Mouse (Mus musculus) olfactory bulb, adult 2 months (tissue): ENCODE measurements at regions not wholly inside any gene's neighbourhood (a gene's known extent, or its start where the extent isn't known, plus 50 kb on each side); places are given as distances from the start of the nearest gene placed in this dataset.

Source experiments
- CTCF ChIP-seq: fragments of 200-500 bp; IDR thresholded peaks from 2 replicates; pipeline ENCODE4 v1.5.1; 2012; ENCODE audit warnings: low read depth, mild to moderate bottlenecking, low read length, moderate library complexity; ENCODE audit not compliant: insufficient read depth
- POLR2A ChIP-seq: fragments of 200-500 bp; IDR thresholded peaks from 2 replicates; pipeline ENCODE4 v1.6.1; 2012; ENCODE audit warnings: mild to moderate bottlenecking, low read depth, low read length, moderate library complexity; ENCODE audit not compliant: insufficient read depth

- TF ChIP-seq CTCF (no peak), POLR2A (no peak)
Observed at GRCm38 (mm10) chr10:61010697-61011096, 78.4 kb upstream of the Pcbd1 start.
